Mouse (Mus musculus) embryo, embryonic 10.5 days (tissue): ENCODE results near the gene Eef1g.
"Not testable (repeated sequence)": the region's sequence is repeated elsewhere in the genome, so short reads cannot be mapped to it uniquely, and the experiment has no call there.

Experiments
- DNase-seq: peaks from one replicate; pipeline ENCODE4 v3.0.0-alpha.2; 2015; ENCODE audit warnings: low spot score

The Eef1g gene

GRCm38 (mm10) chr19:8945251-8945650, 21.6 kb upstream of the Eef1g start:
- no peak for DNase-seq

- DNase-seq: no peak
Measured at GRCm38 (mm10) chr19:8946929-8947328, 19.9 kb upstream of the Eef1g start.

GRCm38 (mm10) chr19:8950190-8950589, 16.7 kb upstream of the Eef1g start:
- no peak for DNase-seq

GRCm38 (mm10) chr19:8952241-8952640, 14.6 kb upstream of the Eef1g start:
- DNase-seq: no peak

- peak; percentile 99 for DNase-seq
Measured at GRCm38 (mm10) chr19:8953135-8954039, 13.5 kb upstream of the Eef1g start, which contains the start of gene Tut1. Gene Tut1 (plus strand): TSS chr19:8953847.

- no peak for DNase-seq
Measured at GRCm38 (mm10) chr19:8954171-8954570, 12.7 kb upstream of the Eef1g start.

- DNase-seq: no peak
Measured at GRCm38 (mm10) chr19:8962256-8962655, 4.6 kb upstream of the Eef1g start.

GRCm38 (mm10) chr19:8965075-8965474, 1.8 kb upstream of the Eef1g start:
- no peak for DNase-seq

- DNase-seq: no peak
Measured at GRCm38 (mm10) chr19:8965771-8966170, 1.1 kb upstream of the Eef1g start.

GRCm38 (mm10) chr19:8966198-8966589, 647 bp upstream of the Eef1g start:
- no peak for DNase-seq

GRCm38 (mm10) chr19:8967373-8967743, 517 bp downstream of the Eef1g start:
- DNase-seq: no peak

- no peak for DNase-seq
Measured at GRCm38 (mm10) chr19:8967893-8968292, 1.1 kb downstream of the Eef1g start.

- DNase-seq: not testable (repeated sequence)
Measured at GRCm38 (mm10) chr19:8972491-8972890, 5.7 kb downstream of the Eef1g start.

- no peak for DNase-seq
Measured at GRCm38 (mm10) chr19:8974638-8975037, 7.8 kb downstream of the Eef1g start.

- no peak for DNase-seq
Measured at GRCm38 (mm10) chr19:8975491-8975890, 8.7 kb downstream of the Eef1g start.

- DNase-seq: peak; percentile 75
Measured at GRCm38 (mm10) chr19:8976535-8976934, 9.7 kb downstream of the Eef1g start.

- DNase-seq: no peak
Measured at GRCm38 (mm10) chr19:8980771-8981170, 13.9 kb downstream of the Eef1g start.

GRCm38 (mm10) chr19:8981450-8982168, 14.8 kb downstream of the Eef1g start:
- DNase-seq: no peak

- DNase-seq: no peak
Measured at GRCm38 (mm10) chr19:8982303-8983149, 15.7 kb downstream of the Eef1g start.

- no peak for DNase-seq
Measured at GRCm38 (mm10) chr19:8983150-8983650, 16.4 kb downstream of the Eef1g start.

GRCm38 (mm10) chr19:8984255-8984868, 17.5 kb downstream of the Eef1g start:
- peak; percentile 92 for DNase-seq

GRCm38 (mm10) chr19:8985891-8986290, 19.1 kb downstream of the Eef1g start:
- DNase-seq: no peak
